Mouse (Mus musculus): ENCODE results near the gene Lmx1a. TPM values are rescaled to one million over a fixed set of nuclear protein-coding genes. Genes with fewer than 3 reads are reported as not detected.

Gene Lmx1a
- total RNA-seq, 2 experiments from 2014 or later = not detected

- DNase-seq (ENCODE audit: low spot score) = no peak
- intact Hi-C loops (cut with DNase I) = loop anchor here (5.0 kb wide), 1 partner anchor 363 kb away; no protein-coding TSS in a partner anchor
Measured at GRCm38 (mm10) chr1:167779766-167780488, 90.9 kb downstream of the Lmx1a start.

GRCm38 (mm10) chr1:167781787-167782484, 92.9 kb downstream of the Lmx1a start:
- intact Hi-C loops (cut with DNase I) = loop anchor here (5.0 kb wide), 1 partner anchor 365 kb away; no protein-coding TSS in a partner anchor
- peak; percentile 7 for DNase-seq (ENCODE audit: low spot score)

- intact Hi-C loops (cut with DNase I) = loop anchor here (5.0 kb wide), 1 partner anchor 367 kb away; no protein-coding TSS in a partner anchor
- no peak for DNase-seq (ENCODE audit: low spot score)
Measured at GRCm38 (mm10) chr1:167784067-167784466, 95.0 kb downstream of the Lmx1a start.

- intact Hi-C loops (cut with DNase I) = no loop called here
- DNase-seq (ENCODE audit: low spot score) = no peak
Measured at GRCm38 (mm10) chr1:167788684-167789413, 99.8 kb downstream of the Lmx1a start.

- intact Hi-C loops (cut with DNase I) = no loop called here
Measured at GRCm38 (mm10) chr1:167789448-167789847, 100.4 kb downstream of the Lmx1a start.

GRCm38 (mm10) chr1:167790688-167791087, 101.7 kb downstream of the Lmx1a start:
- DNase-seq (ENCODE audit: low spot score) = no peak
- intact Hi-C loops (cut with DNase I) = no loop called here

More at GRCm38 (mm10) chr1:167789448-167789847, 100.4 kb downstream of the Lmx1a start:
- DNase-seq (ENCODE audit: low spot score) = no peak

GRCm38 (mm10) chr1:167791221-167791620, 102.2 kb downstream of the Lmx1a start:
- no peak for DNase-seq (ENCODE audit: low spot score)
- intact Hi-C loops (cut with DNase I) = no loop called here

- intact Hi-C loops (cut with DNase I) = no loop called here
Measured at GRCm38 (mm10) chr1:167801923-167802322, 112.9 kb downstream of the Lmx1a start.

GRCm38 (mm10) chr1:167802510-167803271, 113.7 kb downstream of the Lmx1a start:
- DNase-seq (ENCODE audit: low spot score) = no peak
- intact Hi-C loops (cut with DNase I) = no loop called here

More at GRCm38 (mm10) chr1:167801923-167802322, 112.9 kb downstream of the Lmx1a start:
- DNase-seq (ENCODE audit: low spot score) = no peak

GRCm38 (mm10) chr1:167803351-167803981, 114.4 kb downstream of the Lmx1a start:
- intact Hi-C loops (cut with DNase I) = no loop called here
- no peak for DNase-seq (ENCODE audit: low spot score)

- no peak for DNase-seq (ENCODE audit: low spot score)
- intact Hi-C loops (cut with DNase I) = no loop called here
Measured at GRCm38 (mm10) chr1:167804836-167805235, 115.8 kb downstream of the Lmx1a start.

GRCm38 (mm10) chr1:167811141-167811540, 122.1 kb downstream of the Lmx1a start:
- DNase-seq (ENCODE audit: low spot score) = no peak
- intact Hi-C loops (cut with DNase I) = no loop called here

- DNase-seq (ENCODE audit: low spot score) = no peak
- intact Hi-C loops (cut with DNase I) = no loop called here
Measured at GRCm38 (mm10) chr1:167815166-167815565, 126.1 kb downstream of the Lmx1a start.

GRCm38 (mm10) chr1:167817028-167817427, 128.0 kb downstream of the Lmx1a start:
- no peak for DNase-seq (ENCODE audit: low spot score)

GRCm38 (mm10) chr1:167817616-167818015, 128.6 kb downstream of the Lmx1a start:
- DNase-seq (ENCODE audit: low spot score) = no peak
- intact Hi-C loops (cut with DNase I) = no loop called here

More at GRCm38 (mm10) chr1:167817028-167817427, 128.0 kb downstream of the Lmx1a start:
- intact Hi-C loops (cut with DNase I) = no loop called here

GRCm38 (mm10) chr1:167820031-167820430, 131.0 kb downstream of the Lmx1a start:
- no peak for DNase-seq (ENCODE audit: low spot score)
- intact Hi-C loops (cut with DNase I) = no loop called here

GRCm38 (mm10) chr1:167821125-167821524, 132.1 kb downstream of the Lmx1a start:
- intact Hi-C loops (cut with DNase I) = no loop called here
- DNase-seq (ENCODE audit: low spot score) = no peak

- intact Hi-C loops (cut with DNase I) = no loop called here
- DNase-seq (ENCODE audit: low spot score) = no peak
Measured at GRCm38 (mm10) chr1:167830291-167830690, 141.3 kb downstream of the Lmx1a start.

- intact Hi-C loops (cut with DNase I) = no loop called here
- DNase-seq (ENCODE audit: low spot score) = no peak
Measured at GRCm38 (mm10) chr1:167831601-167832000, 142.6 kb downstream of the Lmx1a start.

Data from heart, postnatal 25 days (tissue).